Mouse (Mus musculus) liver, adult (tissue): ENCODE measurements around the gene Pla2g2e.

Experiments used
- GATA4 ChIP-seq: IDR thresholded peaks from 2 replicates; pipeline ENCODE4 v1.6.1; 2014; ENCODE audit warnings: mild to moderate bottlenecking, low read length; ENCODE audit not compliant: insufficient replicate concordance

The Pla2g2e gene

GRCm38 (mm10) chr4:138878783-138879182 is 1.0 kb downstream of the Pla2g2e start:
- TF ChIP-seq GATA4: no peak

- TF ChIP-seq GATA4: no peak
These were observed 2.1 kb downstream of the Pla2g2e start for GRCm38 (mm10) chr4:138879808-138880207.

- no peak for TF ChIP-seq GATA4
These were observed 3.3 kb downstream of the Pla2g2e start for GRCm38 (mm10) chr4:138880811-138881584.

GRCm38 (mm10) chr4:138882179-138882578 is 4.4 kb downstream of the Pla2g2e start:
- no peak for TF ChIP-seq GATA4

GRCm38 (mm10) chr4:138884261-138884660 is 6.5 kb downstream of the Pla2g2e start:
- TF ChIP-seq GATA4: no peak

GRCm38 (mm10) chr4:138889165-138889564 is 11.4 kb downstream of the Pla2g2e start:
- no peak for TF ChIP-seq GATA4

- TF ChIP-seq GATA4: no peak
These were observed 11.9 kb downstream of the Pla2g2e start for GRCm38 (mm10) chr4:138889635-138890034.

GRCm38 (mm10) chr4:138892655-138893054 is 14.9 kb downstream of the Pla2g2e start:
- TF ChIP-seq GATA4: no peak

GRCm38 (mm10) chr4:138899361-138899760 is 21.6 kb downstream of the Pla2g2e start:
- no peak for TF ChIP-seq GATA4

- no peak for TF ChIP-seq GATA4
These were observed 28.0 kb downstream of the Pla2g2e start for GRCm38 (mm10) chr4:138905624-138906337.

GRCm38 (mm10) chr4:138913141-138913787 is 35.5 kb downstream of the Pla2g2e start:
- TF ChIP-seq GATA4: no peak

GRCm38 (mm10) chr4:138913797-138914196 is 36.1 kb downstream of the Pla2g2e start, which contains the start of gene Otud3:
Gene Otud3, minus strand, starts transcription at chr4:138913945.
- peak; percentile 66; the same call in 1 of the 2 replicates for TF ChIP-seq GATA4

GRCm38 (mm10) chr4:138917282-138917681 is 39.5 kb downstream of the Pla2g2e start:
- no peak for TF ChIP-seq GATA4

- TF ChIP-seq GATA4: no peak
These were observed 43.8 kb downstream of the Pla2g2e start for GRCm38 (mm10) chr4:138921254-138922130.

- TF ChIP-seq GATA4: no peak
These were observed 44.4 kb downstream of the Pla2g2e start for GRCm38 (mm10) chr4:138922131-138922459.
